Mouse (Mus musculus): ENCODE data around the gene Marcksl1. TPM values are rescaled to one million over a fixed set of nuclear protein-coding genes. Genes with fewer than 3 reads are reported as not detected.

Marcksl1 gene
- polyA plus RNA-seq (2012; rRNA removed) = 151 and 161 TPM in 2 replicates

- DNase-seq (ENCODE audit: low spot score) = peak; percentile 84
These were observed at the start of gene Marcksl1 for GRCm38 (mm10) chr4:129513086-129513767. Marcksl1 (plus strand) TSS chr4:129513581.

GRCm38 (mm10) chr4:129464286-129464815 lies 49.0 kb upstream of the Marcksl1 start:
- no peak for DNase-seq (ENCODE audit: low spot score)

- DNase-seq (ENCODE audit: low spot score) = no peak
These were observed 37.3 kb upstream of the Marcksl1 start for GRCm38 (mm10) chr4:129476047-129476446.

GRCm38 (mm10) chr4:129479863-129480262 lies 33.5 kb upstream of the Marcksl1 start:
- DNase-seq (ENCODE audit: low spot score) = no peak

- DNase-seq (ENCODE audit: low spot score) = no peak
These were observed 32.3 kb upstream of the Marcksl1 start for GRCm38 (mm10) chr4:129481090-129481489.

GRCm38 (mm10) chr4:129490972-129491880 lies 22.2 kb upstream of the Marcksl1 start, which contains the start of the genes Tssk3 and Fam229a:
Tssk3 (minus strand) TSS chr4:129491022.
Fam229a (plus strand) TSS chr4:129491190.
- DNase-seq (ENCODE audit: low spot score) = peak; percentile 47

GRCm38 (mm10) chr4:129494681-129495080 lies 18.7 kb upstream of the Marcksl1 start:
- no peak for DNase-seq (ENCODE audit: low spot score)

GRCm38 (mm10) chr4:129495672-129496562 lies 17.5 kb upstream of the Marcksl1 start:
- DNase-seq (ENCODE audit: low spot score) = no peak

GRCm38 (mm10) chr4:129496631-129497030 lies 16.8 kb upstream of the Marcksl1 start:
- no peak for DNase-seq (ENCODE audit: low spot score)

- DNase-seq (ENCODE audit: low spot score) = no peak
These were observed 14.4 kb upstream of the Marcksl1 start for GRCm38 (mm10) chr4:129498941-129499340.

- no peak for DNase-seq (ENCODE audit: low spot score)
These were observed 13.4 kb upstream of the Marcksl1 start for GRCm38 (mm10) chr4:129500017-129500416.

- DNase-seq (ENCODE audit: low spot score) = peak; percentile 79
These were observed 12.5 kb upstream of the Marcksl1 start for GRCm38 (mm10) chr4:129500607-129501566.

GRCm38 (mm10) chr4:129502327-129502888 lies 11.0 kb upstream of the Marcksl1 start:
- DNase-seq (ENCODE audit: low spot score) = no peak

GRCm38 (mm10) chr4:129502901-129503444 lies 10.4 kb upstream of the Marcksl1 start:
- DNase-seq (ENCODE audit: low spot score) = no peak

GRCm38 (mm10) chr4:129505511-129505910 lies 7.9 kb upstream of the Marcksl1 start:
- no peak for DNase-seq (ENCODE audit: low spot score)

- DNase-seq (ENCODE audit: low spot score) = no peak
These were observed 5.7 kb upstream of the Marcksl1 start for GRCm38 (mm10) chr4:129507434-129508236.

GRCm38 (mm10) chr4:129508237-129508515 lies 5.2 kb upstream of the Marcksl1 start:
- no peak for DNase-seq (ENCODE audit: low spot score)

- no peak for DNase-seq (ENCODE audit: low spot score)
These were observed 4.4 kb upstream of the Marcksl1 start for GRCm38 (mm10) chr4:129508834-129509600.

All from urinary bladder, adult 2 months (tissue).